Mouse (Mus musculus) hindbrain, embryonic 12.5 days (tissue): ENCODE data around the gene 2310007B03Rik. TPM values are rescaled to one million over a fixed set of nuclear protein-coding genes. Genes with fewer than 3 reads are reported as not detected.

Experiments
- ATAC-seq: fragments of 200-750 bp; cut with Nextera tagmentation; 2 replicates; pipeline ENCODE4 v1.8.0; 2017; ENCODE audit warnings: moderate TSS enrichment; ENCODE audit not compliant: low FRiP score
- H3K27ac ChIP-seq: fragments of 300-500 bp; sonication (generic); 2 replicates; pipeline ENCODE4 v1.5.1; 2016; ENCODE audit warnings: mild to moderate bottlenecking
- H3K27me3 ChIP-seq: fragments of 300-500 bp; sonication (generic); 2 replicates; pipeline ENCODE4 v1.6.1; 2016; ENCODE audit warnings: mild to moderate bottlenecking
- H3K36me3 ChIP-seq: fragments of 300-500 bp; sonication (generic); 2 replicates; pipeline ENCODE4 v1.6.1; 2016; ENCODE audit warnings: mild to moderate bottlenecking
- H3K4me1 ChIP-seq: fragments of 300-500 bp; sonication (generic); 2 replicates; pipeline ENCODE4 v1.6.1; 2016
- H3K4me2 ChIP-seq: fragments of 300-500 bp; sonication (generic); replicated peaks from 2 replicates; pipeline ENCODE4 v1.6.1; 2016; ENCODE audit warnings: mild to moderate bottlenecking
- H3K4me3 ChIP-seq: fragments of 300-500 bp; sonication (generic); 2 replicates; pipeline ENCODE4 v1.5.1; 2016; ENCODE audit warnings: mild to moderate bottlenecking
- H3K9ac ChIP-seq: fragments of 300-500 bp; sonication (generic); 2 replicates; pipeline ENCODE4 v1.6.1; 2016; ENCODE audit warnings: mild to moderate bottlenecking, moderate library complexity
- H3K9me3 ChIP-seq: fragments of 300-500 bp; sonication (generic); replicated peaks from 2 replicates; pipeline ENCODE4 v1.6.1; 2016; ENCODE audit warnings: mild to moderate bottlenecking
- WGBS: fragments of 180-500 bp; shearing (Covaris S2); methylation state at CpG from one replicate; pipeline ENCODE4 v1.1.7; 2016; 5-methylcytosine and 5-hydroxymethylcytosine counted together
- polyA plus RNA-seq: library from polyadenylated mRNA; unstranded; fragments of >200 nt; fragmentation: Nextera tagmentation; extraction: Ambion mirVana; gene quantifications from 2 replicates; pipeline ENCODE4 v1.2.1, GENCODE M21; 2016

Gene 2310007B03Rik
- polyA plus RNA-seq, 1 experiment from 2014 or later, result 0.41 TPM

GRCm38 (mm10) chr1:93150907-93151661, 9.7 kb downstream of the 2310007B03Rik start:
- H3K27ac ChIP-seq, result no peak overlapping the region
- H3K36me3 ChIP-seq, result no peaks in the 10 kb centered on the region
- no peak overlapping the region for H3K9ac ChIP-seq
- no peaks in the 10 kb centered on the region for H3K27me3 ChIP-seq
- no peak overlapping the region for H3K4me3 ChIP-seq
- no peaks in the 10 kb centered on the region for H3K4me1 ChIP-seq
- ATAC-seq, result no peak
- WGBS, result 74% methylated on average over 2 of the region's 2 CpGs
- no peaks in the 10 kb centered on the region for H3K9me3 ChIP-seq
- H3K4me2 ChIP-seq, result no peak overlapping the region

- H3K27ac ChIP-seq, result no peak overlapping the region
- no peaks in the 10 kb centered on the region for H3K36me3 ChIP-seq
- WGBS, result 80% methylated on average over 9 of the region's 9 CpGs
- no peaks in the 10 kb centered on the region for H3K27me3 ChIP-seq
- H3K9ac ChIP-seq, result no peak overlapping the region
- H3K4me1 ChIP-seq, result no peaks in the 10 kb centered on the region
- no peak overlapping the region for H3K4me3 ChIP-seq
- H3K9me3 ChIP-seq, result no peaks in the 10 kb centered on the region
- no peak for ATAC-seq
- no peak overlapping the region for H3K4me2 ChIP-seq
These were observed 16.6 kb downstream of the 2310007B03Rik start for GRCm38 (mm10) chr1:93144176-93144575.

- Histone ChIP-seq H3K4me2 (no peak overlapping the region), H3K36me3 (no peaks in the 10 kb centered on the region), H3K27ac (no peak overlapping the region), H3K9me3 (no peaks in the 10 kb centered on the region), H3K9ac (no peak overlapping the region), H3K4me1 (no peaks in the 10 kb centered on the region), H3K4me3 (no peak overlapping the region), H3K27me3 (no peaks in the 10 kb centered on the region)
- 92% methylated on average over 1 of the region's 1 CpGs for WGBS
- ATAC-seq, result no peak
These were observed 17.9 kb downstream of the 2310007B03Rik start for GRCm38 (mm10) chr1:93142871-93143270.

GRCm38 (mm10) chr1:93139713-93140112, 21.0 kb downstream of the 2310007B03Rik start:
- no peak for ATAC-seq
- Histone ChIP-seq H3K27me3 (no peaks in the 10 kb centered on the region), H3K9ac (no peak overlapping the region), H3K36me3 (no peaks in the 10 kb centered on the region), H3K4me3 (no peak overlapping the region), H3K4me1 (no peaks in the 10 kb centered on the region), H3K27ac (no peak overlapping the region), H3K4me2 (no peak overlapping the region), H3K9me3 (no peaks in the 10 kb centered on the region)
- WGBS, result 87% methylated on average over 7 of the region's 7 CpGs

GRCm38 (mm10) chr1:93138534-93138933, 22.2 kb downstream of the 2310007B03Rik start:
- Histone ChIP-seq H3K27me3 (no peaks in the 10 kb centered on the region), H3K4me2 (no peak overlapping the region), H3K4me3 (no peak overlapping the region), H3K4me1 (no peaks in the 10 kb centered on the region), H3K9ac (no peak overlapping the region), H3K9me3 (no peaks in the 10 kb centered on the region), H3K27ac (no peak overlapping the region), H3K36me3 (no peaks in the 10 kb centered on the region)
- WGBS, result 89% methylated on average over 6 of the region's 6 CpGs
- no peak for ATAC-seq

- H3K27ac ChIP-seq, result no peak within 1 kb of the TSS
- H3K27me3 ChIP-seq, result no peaks in the 10 kb centered on the region
- no peaks in the 10 kb centered on the region for H3K36me3 ChIP-seq
- H3K4me1 ChIP-seq, result no peaks in the 10 kb centered on the region
- H3K4me3 ChIP-seq, result no peak within 1 kb of the TSS
- 87% methylated on average over 12 of the region's 12 CpGs for WGBS
- ATAC-seq, result no peak
- H3K4me2 ChIP-seq, result no peak within 1 kb of the TSS
- H3K9me3 ChIP-seq, result no peaks in the 10 kb centered on the region
- no peak within 1 kb of the TSS for H3K9ac ChIP-seq
These were observed 25.7 kb downstream of the 2310007B03Rik start, which contains the start of gene Agxt for GRCm38 (mm10) chr1:93135036-93135526. Gene Agxt (plus strand): TSS chr1:93135240.

- H3K27me3 ChIP-seq, result no peaks in the 10 kb centered on the region
- peaks cover 2% of the 10 kb centered on the region; the same call in 1 of the 2 replicates for H3K4me1 ChIP-seq
- H3K4me3 ChIP-seq, result no peak overlapping the region
- H3K27ac ChIP-seq, result no peak overlapping the region
- H3K4me2 ChIP-seq, result no peak overlapping the region
- ATAC-seq, result no peak
- no peaks in the 10 kb centered on the region for H3K9me3 ChIP-seq
- WGBS, result 72% methylated on average over 8 of the region's 8 CpGs
- H3K9ac ChIP-seq, result no peak overlapping the region
- no peaks in the 10 kb centered on the region for H3K36me3 ChIP-seq
These were observed 28.1 kb downstream of the 2310007B03Rik start for GRCm38 (mm10) chr1:93132676-93133075.

- no peak for ATAC-seq
- Histone ChIP-seq H3K9me3 (no peaks in the 10 kb centered on the region), H3K4me1 (peaks cover 2% of the 10 kb centered on the region; the same call in 1 of the 2 replicates), H3K4me3 (no peak overlapping the region), H3K27ac (no peak overlapping the region), H3K27me3 (no peaks in the 10 kb centered on the region), H3K36me3 (no peaks in the 10 kb centered on the region), H3K9ac (no peak overlapping the region), H3K4me2 (no peak overlapping the region)
- WGBS, result 72% methylated on average over 10 of the region's 10 CpGs
These were observed 30.3 kb downstream of the 2310007B03Rik start for GRCm38 (mm10) chr1:93130242-93130983.

- no peaks in the 10 kb centered on the region for H3K27me3 ChIP-seq
- 24% methylated on average over 6 of the region's 6 CpGs for WGBS
- H3K4me2 ChIP-seq, result no peak overlapping the region
- H3K4me1 ChIP-seq, result peaks cover 2% of the 10 kb centered on the region; the same call in 1 of the 2 replicates
- no peak for ATAC-seq
- H3K9ac ChIP-seq, result no peak overlapping the region
- H3K4me3 ChIP-seq, result no peak overlapping the region
- no peak overlapping the region for H3K27ac ChIP-seq
- no peaks in the 10 kb centered on the region for H3K36me3 ChIP-seq
- no peaks in the 10 kb centered on the region for H3K9me3 ChIP-seq
These were observed 31.9 kb downstream of the 2310007B03Rik start for GRCm38 (mm10) chr1:93128710-93129349.

- no peak overlapping the region for H3K4me3 ChIP-seq
- no peaks in the 10 kb centered on the region for H3K36me3 ChIP-seq
- peaks cover 2% of the 10 kb centered on the region; the same call in 1 of the 2 replicates for H3K4me1 ChIP-seq
- 82% methylated on average over 8 of the region's 8 CpGs for WGBS
- no peak overlapping the region for H3K27ac ChIP-seq
- H3K9me3 ChIP-seq, result no peaks in the 10 kb centered on the region
- no peak for ATAC-seq
- H3K4me2 ChIP-seq, result no peak overlapping the region
- H3K27me3 ChIP-seq, result no peaks in the 10 kb centered on the region
- no peak overlapping the region for H3K9ac ChIP-seq
These were observed 32.5 kb downstream of the 2310007B03Rik start for GRCm38 (mm10) chr1:93128209-93128608.

GRCm38 (mm10) chr1:93125256-93125655, 35.5 kb downstream of the 2310007B03Rik start:
- Histone ChIP-seq H3K27ac (no peak overlapping the region), H3K36me3 (no peaks in the 10 kb centered on the region), H3K9me3 (no peaks in the 10 kb centered on the region), H3K27me3 (no peaks in the 10 kb centered on the region), H3K4me1 (peaks cover 2% of the 10 kb centered on the region; the same call in 1 of the 2 replicates), H3K9ac (no peak overlapping the region), H3K4me3 (no peak overlapping the region), H3K4me2 (no peak overlapping the region)
- WGBS, result 77% methylated on average over 5 of the region's 5 CpGs
- no peak for ATAC-seq

GRCm38 (mm10) chr1:93124066-93124465, 36.7 kb downstream of the 2310007B03Rik start:
- 73% methylated on average over 8 of the region's 8 CpGs for WGBS
- H3K9ac ChIP-seq, result no peak overlapping the region
- no peaks in the 10 kb centered on the region for H3K9me3 ChIP-seq

More at GRCm38 (mm10) chr1:93124066-93124465, 36.7 kb downstream of the 2310007B03Rik start:
- Histone ChIP-seq H3K4me2 (no peak overlapping the region), H3K36me3 (no peaks in the 10 kb centered on the region), H3K27me3 (no peaks in the 10 kb centered on the region), H3K4me1 (peaks cover 2% of the 10 kb centered on the region; the same call in 1 of the 2 replicates), H3K4me3 (no peak overlapping the region), H3K27ac (no peak overlapping the region)
- no peak for ATAC-seq
